Mouse (Mus musculus): ENCODE measurements around the gene Zdhhc19. TPM values are rescaled to one million over a fixed set of nuclear protein-coding genes. Genes with fewer than 3 reads are reported as not detected.

The Zdhhc19 gene
- polyA plus RNA-seq, 1 experiment = not detected

DNA sequence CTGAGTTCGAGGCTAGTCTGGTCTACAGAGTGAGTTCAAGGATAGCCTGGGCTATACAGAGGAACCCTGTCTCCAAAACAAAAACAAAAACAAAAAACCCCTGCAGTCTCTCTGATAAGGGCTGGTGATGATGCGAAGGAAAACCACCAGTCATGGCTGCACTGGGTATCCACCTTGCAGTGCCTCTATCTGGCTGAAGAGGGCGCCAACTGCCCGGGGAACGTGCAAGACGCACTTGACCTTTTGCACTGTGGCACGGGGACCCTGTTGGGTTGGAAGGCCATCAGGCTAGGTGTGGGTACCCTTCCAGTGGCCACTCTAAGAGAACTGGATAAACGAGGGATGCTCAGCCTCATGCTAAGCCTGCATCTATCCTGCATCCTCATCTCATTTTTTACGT lies 11.3 kb downstream of the Zdhhc19 start:
- TF ChIP-seq GATA1 (IDR thresholded peaks at IDR 0.05; ENCODE audit: low read length) = no peak

DNA sequence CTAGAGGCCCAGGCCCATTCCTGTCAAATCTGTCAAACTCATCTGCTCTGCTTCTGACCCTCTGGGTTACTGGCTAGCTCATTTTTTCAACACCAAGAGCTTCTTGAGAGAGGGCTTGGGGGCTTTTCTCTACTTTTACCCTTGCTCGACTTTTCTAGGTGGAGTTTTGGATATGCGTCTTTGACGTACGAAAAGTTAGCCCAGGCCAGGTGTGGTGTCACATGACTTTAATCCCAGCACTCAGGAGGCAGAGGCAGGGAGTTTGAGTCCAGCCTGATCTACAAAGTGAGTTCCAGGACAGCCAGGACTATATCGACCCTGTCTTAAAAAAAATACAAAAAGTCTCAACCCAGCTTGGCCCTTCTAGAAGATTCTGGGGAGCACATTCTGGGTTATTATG lies 12.0 kb downstream of the Zdhhc19 start:
- no peak for TF ChIP-seq GATA1 (IDR thresholded peaks at IDR 0.05; ENCODE audit: low read length)

DNA sequence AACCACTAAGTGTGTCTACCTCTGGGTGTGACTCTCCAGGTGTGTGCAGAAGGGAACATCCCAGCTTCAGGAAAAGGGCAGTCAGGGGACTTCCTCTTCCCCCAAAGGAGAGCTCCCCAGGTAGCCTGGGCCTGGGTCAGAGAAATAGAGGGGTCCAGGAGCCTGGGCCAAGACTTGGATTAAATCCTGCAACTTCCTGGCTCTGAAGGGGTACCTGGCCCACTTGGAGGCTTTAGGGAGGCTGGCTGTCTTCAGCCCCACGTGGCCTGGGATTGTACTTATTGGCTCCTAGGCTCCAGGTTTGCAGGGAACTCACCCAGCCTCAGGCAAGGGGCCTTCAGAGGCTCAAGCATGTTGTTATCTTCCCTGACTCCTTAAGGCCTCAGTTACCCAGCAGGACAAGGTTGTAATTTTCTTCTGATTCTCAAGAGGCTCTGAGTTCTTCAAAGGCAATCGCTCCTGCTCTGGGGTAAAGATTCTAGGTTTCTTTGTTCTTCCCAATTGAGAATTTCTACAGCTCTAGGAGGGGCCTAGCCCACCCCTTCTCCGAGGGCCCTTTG lies 12.5 kb downstream of the Zdhhc19 start:
- no peak for TF ChIP-seq GATA1 (IDR thresholded peaks at IDR 0.05; ENCODE audit: low read length)

DNA sequence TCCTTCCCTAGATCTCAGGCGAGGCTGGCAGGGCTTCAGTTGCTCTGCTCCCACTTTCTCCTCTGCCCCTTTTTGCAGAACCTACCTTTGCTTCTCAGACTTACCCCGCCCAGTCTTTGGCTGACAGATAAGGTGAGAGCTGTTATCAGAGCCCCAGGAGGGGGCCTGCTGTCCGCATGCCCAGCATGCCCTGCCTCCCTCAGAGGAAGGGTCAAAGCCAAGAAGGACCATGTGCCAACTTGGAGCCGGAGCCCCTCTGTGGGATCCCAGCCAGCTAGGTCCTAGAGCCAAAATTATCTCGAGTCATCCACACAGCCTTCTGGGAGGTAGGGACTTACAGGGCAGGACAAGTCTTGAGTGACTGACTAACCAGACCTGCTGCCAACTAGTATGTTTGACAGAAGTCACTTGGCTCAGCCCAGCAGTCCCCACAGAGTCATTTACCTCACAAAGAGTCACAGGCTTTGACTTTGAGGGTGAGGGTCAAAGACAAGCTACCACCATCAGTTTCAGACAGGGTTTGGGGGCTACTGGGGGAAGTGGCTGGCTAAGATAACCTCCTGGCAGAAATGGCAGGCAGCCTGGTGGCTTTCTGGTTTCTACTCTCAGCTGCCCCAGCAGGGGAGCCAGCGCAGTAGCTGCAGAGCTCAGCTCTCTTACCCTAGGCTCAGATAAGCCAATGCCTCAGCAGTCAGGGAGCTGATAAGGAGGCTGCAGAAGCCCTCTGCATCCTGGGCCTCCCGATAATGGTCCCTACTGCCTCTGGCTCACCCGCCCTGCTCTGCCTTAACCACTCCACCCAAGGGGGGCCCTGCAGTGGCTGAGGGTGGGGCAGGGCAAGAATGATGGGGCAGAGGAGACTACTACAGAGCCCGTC lies 13.2 kb downstream of the Zdhhc19 start:
- peak; percentile 99 for TF ChIP-seq GATA1 (IDR thresholded peaks at IDR 0.05; ENCODE audit: low read length)

DNA sequence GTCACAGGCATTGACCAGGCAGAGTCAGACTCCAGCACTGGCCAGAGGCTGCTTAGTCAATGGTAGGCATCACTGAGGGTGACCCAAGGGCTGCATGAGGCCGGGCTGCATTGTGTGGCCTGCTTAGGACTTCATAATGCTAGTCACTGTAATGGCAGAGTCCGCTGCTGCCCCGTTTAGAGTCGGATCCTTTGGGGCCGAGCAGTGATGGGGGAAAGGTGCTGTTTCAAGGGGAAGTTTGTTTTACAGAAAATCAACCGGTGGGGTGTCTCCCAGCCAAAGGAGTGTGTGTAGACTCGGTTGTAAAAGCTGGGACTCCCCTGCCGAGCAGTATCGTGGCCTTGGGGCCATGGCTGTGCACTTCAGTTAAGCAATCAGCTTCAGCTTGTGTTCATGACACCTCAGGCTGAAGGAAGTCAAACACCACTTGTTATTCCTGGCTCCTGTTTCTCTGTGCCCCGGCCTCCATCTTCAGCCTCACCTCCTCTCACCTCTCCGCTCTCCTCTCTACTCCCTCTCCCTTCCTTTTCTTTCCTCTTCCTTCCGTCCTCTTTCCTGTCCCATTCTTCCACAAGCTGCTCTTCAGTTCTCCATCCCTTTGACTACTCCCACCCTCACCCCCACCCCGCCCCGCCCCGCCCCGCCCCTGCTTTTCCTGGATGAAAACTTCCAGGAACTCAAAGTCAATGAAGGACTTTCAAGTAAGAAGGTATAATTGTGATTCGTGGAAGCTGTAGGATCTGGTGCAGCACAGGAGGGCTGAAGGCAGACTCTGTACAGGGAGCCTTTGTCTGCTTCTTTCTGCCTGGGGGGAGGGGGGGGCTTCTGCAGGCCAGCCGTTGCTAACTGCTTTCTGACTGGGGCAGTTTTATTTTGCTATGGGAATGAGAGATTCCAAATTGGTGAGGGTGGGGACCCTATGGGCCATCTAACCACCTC lies 14.6 kb downstream of the Zdhhc19 start:
- no peak for TF ChIP-seq GATA1 (IDR thresholded peaks at IDR 0.05; ENCODE audit: low read length)

DNA sequence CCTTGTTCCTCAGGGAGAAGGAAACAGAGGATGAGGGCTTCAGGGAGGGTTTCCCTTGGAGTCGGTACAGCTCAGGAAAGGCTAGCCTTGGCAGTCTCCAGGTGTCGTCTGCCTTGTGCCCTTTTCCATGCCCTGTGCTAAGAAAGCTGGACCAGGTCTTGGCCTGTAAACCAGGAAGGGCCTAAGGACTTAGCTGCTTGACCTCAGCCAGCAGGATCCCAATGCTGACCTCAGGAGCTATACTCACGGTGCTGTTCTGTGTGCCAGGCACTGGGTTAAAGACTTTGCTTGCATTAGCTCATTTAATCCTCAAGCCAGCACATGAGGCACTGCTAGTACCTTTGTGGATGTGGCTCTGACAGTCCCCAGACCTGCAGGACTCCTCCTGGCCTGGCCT lies 15.3 kb downstream of the Zdhhc19 start:
- no peak for TF ChIP-seq GATA1 (IDR thresholded peaks at IDR 0.05; ENCODE audit: low read length)

DNA sequence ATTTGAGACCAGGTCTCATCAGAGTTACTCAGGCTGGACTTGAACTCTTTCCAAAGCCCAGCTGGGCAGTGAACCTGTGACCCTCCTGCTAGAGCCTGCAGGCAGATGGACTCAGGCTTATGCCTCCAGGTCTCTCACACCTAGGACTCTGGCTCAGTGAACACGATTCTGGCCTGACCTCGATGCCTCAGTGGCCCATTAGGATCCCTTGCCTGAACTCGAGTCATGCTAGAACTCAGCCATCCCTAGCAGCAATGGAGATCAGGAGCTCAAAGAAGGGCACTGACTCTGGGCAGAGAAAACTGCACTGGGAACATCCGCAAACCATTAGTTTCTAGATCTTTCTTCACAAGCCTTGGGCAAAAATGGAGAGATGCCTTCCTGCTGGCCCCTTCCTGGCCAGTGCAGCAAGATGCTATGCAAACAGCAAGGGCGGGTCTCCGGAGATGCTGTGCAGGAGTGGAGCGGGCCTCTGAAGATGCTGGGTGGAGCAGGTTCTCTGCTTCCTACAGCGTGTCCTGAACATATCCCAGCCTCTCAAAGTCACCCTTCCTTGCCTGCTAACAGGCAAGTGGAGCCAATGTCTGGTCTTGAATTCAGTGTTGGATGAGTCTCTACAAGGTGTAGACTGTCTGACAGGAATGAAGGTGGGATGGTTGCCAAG lies 15.9 kb downstream of the Zdhhc19 start:
- no peak for TF ChIP-seq GATA1 (IDR thresholded peaks at IDR 0.05; ENCODE audit: low read length)

DNA sequence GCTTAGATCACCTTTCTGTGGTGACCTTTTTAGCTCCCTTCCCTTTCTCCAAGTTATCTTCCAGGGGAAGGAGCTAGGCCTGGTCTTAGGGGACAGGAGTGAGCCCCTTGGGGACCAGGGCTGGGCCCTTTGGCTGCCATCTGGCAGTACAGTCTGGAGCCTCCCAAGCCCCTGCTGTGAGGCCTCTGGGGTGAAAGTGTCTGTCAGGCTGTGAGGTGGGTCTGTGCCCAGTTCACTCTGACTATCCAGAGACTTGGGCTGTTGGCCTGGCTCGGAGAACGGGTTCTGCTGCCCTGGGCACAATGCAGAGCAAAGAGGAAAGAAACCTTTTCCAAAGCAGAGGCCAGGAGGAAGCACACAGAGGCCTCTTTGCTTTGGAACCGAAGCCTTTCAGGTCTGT lies 16.9 kb downstream of the Zdhhc19 start:
- TF ChIP-seq GATA1 (IDR thresholded peaks at IDR 0.05; ENCODE audit: low read length) = no peak

DNA sequence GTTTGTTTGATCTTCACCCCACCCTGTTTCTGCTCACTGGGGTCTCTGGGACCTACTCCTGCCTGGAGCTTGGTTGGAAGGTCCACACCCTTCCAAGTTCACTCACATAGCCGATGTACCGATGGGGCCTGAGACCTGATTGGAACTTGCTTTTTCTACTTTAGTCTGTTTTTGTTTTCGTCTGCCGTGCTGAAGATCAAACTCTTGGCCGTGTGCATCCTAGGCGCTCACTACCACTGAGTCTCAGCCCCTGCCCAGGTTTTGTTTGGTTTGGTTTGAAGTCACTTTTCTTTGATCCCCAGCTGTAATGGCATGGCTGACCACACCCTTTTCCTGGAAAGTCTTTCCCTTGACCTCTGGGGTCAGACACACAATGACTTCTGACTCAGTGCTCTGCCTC lies 17.3 kb downstream of the Zdhhc19 start:
- no peak for TF ChIP-seq GATA1 (IDR thresholded peaks at IDR 0.05; ENCODE audit: low read length)

DNA sequence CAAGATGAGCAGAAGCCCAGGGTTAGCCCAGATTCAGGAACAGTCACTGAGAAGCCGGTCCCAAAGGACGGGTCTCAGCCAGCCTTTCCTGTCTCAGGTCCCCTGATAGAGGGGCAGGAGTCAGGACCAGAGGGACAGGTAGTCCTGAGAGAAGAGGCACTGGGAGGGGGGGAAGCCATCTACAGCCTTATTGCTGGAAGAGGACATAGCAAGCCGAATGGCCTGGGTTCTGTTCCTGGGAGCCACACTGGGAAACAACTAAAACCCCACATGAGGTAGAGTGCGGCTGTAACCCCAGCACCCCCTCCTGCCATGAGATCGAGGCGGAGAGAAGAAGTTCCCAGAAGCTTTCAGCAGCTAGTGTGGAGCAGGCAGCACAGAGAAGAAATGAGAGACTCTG lies 17.9 kb downstream of the Zdhhc19 start:
- no peak for TF ChIP-seq GATA1 (IDR thresholded peaks at IDR 0.05; ENCODE audit: low read length)

DNA sequence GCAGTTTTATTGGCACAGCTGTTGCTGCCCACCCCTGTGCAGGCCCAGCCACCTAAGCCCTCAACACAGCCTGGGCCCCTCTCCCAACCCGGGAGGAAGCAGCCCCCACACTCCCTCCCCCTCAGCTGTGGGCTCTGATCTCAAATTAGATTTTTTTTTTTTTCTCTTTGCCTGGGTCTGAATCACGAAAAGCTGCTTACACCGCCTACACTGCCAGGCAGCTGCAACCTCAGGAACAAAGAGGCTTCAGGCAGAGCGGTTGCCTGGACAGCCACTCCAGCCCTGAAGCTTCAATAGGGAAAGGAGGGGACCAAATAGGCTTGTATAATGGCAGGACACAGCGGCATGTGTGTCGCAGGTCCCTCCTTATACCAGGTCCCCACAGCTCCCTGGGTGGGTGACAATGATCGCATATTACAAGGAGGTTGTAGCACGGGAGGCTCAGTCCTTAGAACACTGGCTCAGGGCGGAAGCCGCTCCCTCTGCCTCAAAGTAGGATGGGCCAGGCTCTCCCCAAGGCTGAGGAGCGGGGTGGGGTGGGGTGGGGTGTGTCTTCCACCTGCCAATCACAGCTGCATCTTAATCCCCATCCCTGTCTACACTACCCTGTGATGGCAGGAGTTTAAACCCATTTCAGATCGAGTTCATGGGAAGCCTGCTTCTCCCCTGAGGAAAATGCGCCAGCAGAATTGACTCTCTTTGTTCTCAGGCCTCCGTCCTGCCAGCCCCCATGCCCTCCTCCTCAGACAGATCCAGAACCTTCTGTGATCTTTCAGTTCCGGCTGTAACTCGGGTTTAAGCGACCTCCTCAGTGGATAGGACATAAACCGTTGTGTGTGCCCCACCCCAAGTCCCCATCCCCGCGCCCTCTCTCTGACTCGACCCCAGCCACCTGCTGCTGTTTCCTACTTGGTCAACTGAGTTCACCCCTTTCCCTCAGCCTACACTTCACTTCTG lies 20.2 kb downstream of the Zdhhc19 start:
- TF ChIP-seq GATA1 (IDR thresholded peaks at IDR 0.05; ENCODE audit: low read length) = no peak

DNA sequence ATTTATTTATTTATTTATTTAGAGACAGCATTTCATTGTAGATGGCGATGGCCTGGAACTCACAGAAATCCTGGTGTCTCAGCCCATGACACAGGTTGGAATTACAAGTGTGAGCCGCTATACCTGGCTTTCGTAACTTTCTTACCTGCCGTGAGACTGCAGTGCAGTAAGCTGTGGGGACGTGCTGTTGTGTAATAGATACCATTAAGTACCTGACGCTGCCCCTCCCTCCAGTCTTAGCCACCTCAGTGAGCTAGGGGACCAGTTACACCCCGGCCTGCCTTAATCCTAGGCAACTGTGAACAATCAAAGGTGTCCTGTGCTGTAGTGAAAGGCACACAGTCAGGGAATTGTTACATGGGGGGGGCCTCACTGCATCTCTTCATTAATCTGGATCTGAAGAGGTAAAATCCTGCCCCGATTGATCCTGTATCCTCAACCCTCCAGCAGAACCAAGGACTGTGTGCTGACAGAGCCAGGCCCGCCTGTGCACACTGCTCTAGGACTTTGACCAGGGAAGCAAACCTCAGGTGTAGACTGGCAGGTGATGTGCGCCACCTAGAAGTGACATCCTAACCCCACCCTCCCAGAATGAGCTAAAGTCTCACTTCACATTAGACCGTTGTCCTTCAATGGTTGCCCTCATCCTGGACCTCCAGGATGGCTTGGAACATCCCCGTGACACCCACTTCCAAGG lies 21.9 kb downstream of the Zdhhc19 start:
- no peak for TF ChIP-seq GATA1 (IDR thresholded peaks at IDR 0.05; ENCODE audit: low read length)

DNA sequence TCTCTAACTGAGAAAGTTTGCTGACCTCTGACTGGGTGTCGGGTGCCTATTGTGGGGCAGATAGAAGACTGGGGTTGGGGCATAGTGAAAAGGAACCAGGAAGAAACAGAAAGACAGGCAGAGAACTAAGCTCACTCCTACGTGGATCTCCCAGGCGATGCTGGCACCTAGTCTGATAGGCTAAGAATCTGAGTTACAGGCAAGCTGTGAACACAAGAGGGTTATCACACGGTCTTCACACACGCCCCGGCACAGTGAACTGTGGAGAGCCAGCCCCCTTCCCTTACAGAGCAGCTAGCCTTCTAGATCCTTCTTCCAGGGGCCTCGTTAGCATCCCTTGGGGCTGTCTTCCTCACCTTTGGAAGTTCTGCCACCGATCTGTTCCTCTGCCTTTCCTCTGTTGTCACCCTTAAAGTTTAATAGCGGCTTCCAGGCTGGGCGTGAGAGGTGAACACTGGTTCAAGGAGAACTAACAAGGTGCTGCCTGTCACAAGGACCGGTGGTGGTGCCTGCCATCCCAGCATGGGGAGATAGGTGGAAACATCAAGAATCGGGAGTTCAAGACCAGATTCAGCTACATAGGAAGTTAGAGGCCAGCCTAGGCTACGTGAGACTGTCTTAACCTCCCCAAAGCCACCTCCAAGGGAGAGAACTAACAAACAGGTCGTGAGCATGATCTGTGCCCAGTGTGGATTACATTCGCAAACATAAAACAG lies 23.7 kb downstream of the Zdhhc19 start:
- no peak for TF ChIP-seq GATA1 (IDR thresholded peaks at IDR 0.05; ENCODE audit: low read length)

All from G1E-ER4 (cell line).